Mouse (Mus musculus): ENCODE data around the gene Ncoa3. TPM values are rescaled to one million over a fixed set of nuclear protein-coding genes. Genes with fewer than 3 reads are reported as not detected.

Ncoa3 gene
- total RNA-seq, 2 experiments from 2014 or later: 17.4 to 20.8 TPM

DNA sequence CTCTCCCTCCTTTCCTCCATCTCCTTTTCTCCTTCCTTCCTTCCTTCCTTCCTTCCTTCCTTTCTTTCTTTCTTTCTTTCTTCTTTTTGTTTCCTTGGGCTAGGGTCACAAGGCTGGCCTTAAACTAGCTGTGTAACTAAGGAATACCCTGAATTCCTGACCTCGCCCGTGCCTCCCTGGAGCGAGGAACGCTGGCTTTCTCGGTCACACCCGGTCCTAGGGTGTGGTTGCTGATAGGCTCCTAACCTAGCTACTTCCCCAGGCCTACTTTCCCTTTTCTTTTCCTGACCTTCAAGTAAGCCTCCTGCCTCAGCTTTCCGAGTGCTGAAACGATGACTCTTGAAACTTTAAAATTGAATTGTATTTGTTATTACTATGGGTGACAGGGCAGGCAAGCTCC lies 23.0 kb upstream of the Ncoa3 start:
- ATAC-seq (replicated peaks; ENCODE audit: poor library complexity, severe bottlenecking): no peak

DNA sequence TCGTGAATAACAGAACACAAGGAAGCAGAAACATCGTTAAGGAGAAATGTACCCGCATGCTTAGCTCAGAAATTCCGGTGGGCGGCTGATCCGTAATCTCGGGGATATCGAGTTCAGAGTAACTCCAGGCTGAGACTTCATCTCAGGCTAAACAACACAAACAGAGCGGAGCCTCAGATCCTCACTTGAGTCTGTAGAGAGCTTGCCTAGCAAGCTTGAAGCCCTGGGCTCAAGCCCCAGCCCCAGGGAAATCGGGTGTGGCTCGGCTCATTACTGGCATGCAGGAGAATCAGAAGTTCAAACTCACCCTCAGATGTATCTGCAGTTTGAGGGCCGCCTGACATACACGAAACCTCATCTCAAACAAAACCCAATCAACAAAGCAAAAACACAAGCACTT lies 22.5 kb upstream of the Ncoa3 start:
- no peak for ATAC-seq (replicated peaks; ENCODE audit: poor library complexity, severe bottlenecking)

DNA sequence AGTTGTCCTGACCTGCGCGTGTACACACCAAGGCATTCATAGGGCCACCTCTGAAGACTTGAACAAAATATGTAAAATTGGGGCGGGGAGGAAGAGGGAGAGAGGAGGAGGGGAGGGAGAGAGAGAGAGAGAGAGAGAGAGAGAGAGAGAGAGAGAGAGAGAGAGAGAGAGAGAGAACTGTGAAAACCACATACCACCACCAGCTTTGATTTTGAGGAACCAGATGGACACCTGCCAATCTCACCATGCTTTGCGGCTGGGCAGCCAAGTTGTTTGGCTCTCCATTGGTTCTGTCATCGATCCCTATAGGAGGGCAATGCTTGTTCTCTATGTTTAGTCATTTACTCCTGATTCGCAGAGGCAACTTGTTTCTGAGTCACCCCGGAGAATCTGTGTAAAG lies 21.7 kb upstream of the Ncoa3 start:
- ATAC-seq (replicated peaks; ENCODE audit: poor library complexity, severe bottlenecking): peak; percentile 29; the same call in 1 of the 2 replicates

DNA sequence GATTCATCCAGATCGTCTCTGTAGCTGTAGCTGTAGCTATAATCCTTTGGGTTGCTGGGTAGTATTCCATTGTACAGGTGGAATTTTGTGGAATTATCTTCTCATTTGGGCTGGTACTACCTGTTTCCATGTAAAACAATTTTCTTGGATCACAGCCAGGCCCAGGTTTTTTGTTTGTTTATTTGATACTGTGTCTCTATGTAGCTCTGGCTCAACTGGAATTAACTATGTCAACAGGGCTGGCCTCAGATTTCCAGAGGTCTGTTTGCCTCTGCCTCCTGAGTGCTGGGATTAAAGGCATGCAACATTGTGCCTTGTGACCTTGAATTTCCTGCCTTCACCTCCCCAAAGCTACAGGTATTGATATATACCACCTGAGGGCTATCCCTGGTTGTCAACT lies 18.1 kb upstream of the Ncoa3 start:
- no peak for ATAC-seq (replicated peaks; ENCODE audit: poor library complexity, severe bottlenecking)

- ATAC-seq (replicated peaks; ENCODE audit: poor library complexity, severe bottlenecking): no peak
Observed at GRCm38 (mm10) chr2:165976186-165976585, 16.2 kb upstream of the Ncoa3 start.

DNA sequence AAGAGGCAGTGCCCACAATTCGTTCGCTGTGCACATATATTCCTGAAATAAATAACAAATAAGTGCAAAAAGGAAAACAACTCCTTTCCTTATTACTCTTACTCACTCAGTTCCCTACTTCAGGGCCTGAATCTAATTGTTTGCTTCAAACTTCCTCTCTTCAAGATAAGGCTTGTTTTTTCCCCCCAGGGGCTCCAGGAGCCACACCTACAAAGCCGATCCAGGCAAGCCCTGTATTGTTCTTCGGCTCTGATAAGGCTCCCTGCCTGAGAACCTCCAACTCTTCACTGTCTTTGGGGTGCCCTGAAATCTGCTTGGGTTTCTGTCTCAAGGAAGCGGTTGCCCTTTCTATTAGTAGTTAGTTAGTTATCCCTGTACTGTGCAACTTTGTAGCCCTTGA lies 15.6 kb upstream of the Ncoa3 start:
- ATAC-seq (replicated peaks; ENCODE audit: poor library complexity, severe bottlenecking): no peak

DNA sequence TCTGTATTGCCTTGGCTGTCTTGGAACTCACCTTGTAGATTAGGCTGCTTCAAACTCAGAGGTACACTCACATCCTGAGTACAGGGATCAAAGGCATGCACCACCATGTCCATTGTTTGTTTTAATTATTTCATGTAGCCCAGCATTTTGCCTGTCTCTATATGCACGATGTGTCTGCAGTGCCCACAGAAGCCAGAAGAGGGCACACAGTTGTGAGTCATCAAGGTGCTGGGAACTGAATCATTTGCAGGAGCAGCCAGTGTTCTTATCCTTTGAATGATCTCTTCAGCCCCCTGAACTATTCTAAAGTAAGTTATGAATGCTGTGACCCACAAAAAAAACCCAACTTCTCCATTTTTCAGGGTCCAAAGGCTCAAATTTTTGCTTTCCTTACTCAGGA lies 14.3 kb upstream of the Ncoa3 start:
- ATAC-seq (replicated peaks; ENCODE audit: poor library complexity, severe bottlenecking): no peak

- no peak for ATAC-seq (replicated peaks; ENCODE audit: poor library complexity, severe bottlenecking)
Observed at GRCm38 (mm10) chr2:165981248-165981977, 11.0 kb upstream of the Ncoa3 start.

DNA sequence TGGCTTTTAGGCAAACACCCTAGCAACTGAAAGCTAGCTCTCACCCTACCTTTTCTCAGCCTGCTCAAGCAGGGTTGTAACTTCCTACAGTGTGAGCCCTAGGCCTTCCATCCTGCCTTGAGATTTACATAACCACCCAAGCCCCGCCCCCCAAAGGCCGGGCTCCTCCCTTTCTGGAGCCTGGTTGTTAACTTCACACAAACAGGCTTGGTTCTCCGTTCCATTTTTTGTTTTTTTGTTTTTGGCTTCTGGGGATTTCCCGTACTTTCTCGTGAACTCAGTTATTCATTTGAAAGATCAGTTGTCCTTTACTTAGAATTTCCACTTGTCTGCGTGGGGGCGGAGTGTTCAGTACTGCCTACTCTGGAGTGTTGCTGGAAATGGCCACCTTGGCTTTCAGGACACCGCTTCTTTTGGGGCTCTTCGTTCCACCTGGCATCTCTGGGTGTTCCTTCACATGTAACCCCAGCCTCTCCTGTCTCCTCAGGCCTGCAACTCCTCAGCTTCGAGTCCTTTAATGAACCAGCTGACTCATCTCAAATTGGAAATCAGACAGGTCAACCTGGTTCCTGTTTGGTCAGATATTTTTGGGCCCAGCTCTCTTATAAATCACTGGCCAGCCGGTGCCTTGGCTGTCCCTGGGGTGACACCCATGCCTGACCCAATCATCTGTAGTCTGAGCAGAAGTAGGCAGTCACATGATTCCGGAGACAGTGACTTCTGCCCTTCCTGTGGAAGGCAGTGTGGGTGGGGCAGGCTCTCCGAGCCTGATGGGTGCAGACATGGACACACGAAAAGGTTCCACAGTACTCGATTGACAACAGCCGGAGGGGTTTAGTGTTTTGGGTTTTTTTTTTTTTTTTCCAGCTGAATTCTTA lies 9.7 kb upstream of the Ncoa3 start:
- ATAC-seq (replicated peaks; ENCODE audit: poor library complexity, severe bottlenecking): peak; percentile 85

- ATAC-seq (replicated peaks; ENCODE audit: poor library complexity, severe bottlenecking): no peak
Observed at GRCm38 (mm10) chr2:165984318-165984717, 8.1 kb upstream of the Ncoa3 start.

- ATAC-seq (replicated peaks; ENCODE audit: poor library complexity, severe bottlenecking): peak; percentile 18; the same call in 1 of the 2 replicates
Observed at GRCm38 (mm10) chr2:165984891-165985290, 7.5 kb upstream of the Ncoa3 start.

DNA sequence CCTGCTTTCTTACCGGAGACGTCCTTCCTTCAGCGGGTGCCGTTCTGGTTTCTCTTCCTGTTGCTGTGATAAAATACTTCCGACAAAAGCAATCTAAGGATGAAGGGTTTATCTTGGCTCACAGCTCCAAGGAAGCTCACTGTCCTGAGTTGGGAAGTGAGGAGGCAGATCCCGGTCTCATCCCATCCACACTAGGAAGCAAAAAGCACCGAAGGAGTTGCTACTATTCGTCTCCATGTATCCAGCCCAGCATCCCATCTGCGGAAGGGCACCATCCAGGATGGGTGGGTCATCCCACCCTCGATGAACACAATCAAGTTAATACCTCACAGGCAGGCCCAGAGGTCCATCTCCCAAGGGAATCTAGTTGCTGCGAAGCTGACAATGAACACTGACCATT lies 6.9 kb upstream of the Ncoa3 start:
- no peak for ATAC-seq (replicated peaks; ENCODE audit: poor library complexity, severe bottlenecking)

DNA sequence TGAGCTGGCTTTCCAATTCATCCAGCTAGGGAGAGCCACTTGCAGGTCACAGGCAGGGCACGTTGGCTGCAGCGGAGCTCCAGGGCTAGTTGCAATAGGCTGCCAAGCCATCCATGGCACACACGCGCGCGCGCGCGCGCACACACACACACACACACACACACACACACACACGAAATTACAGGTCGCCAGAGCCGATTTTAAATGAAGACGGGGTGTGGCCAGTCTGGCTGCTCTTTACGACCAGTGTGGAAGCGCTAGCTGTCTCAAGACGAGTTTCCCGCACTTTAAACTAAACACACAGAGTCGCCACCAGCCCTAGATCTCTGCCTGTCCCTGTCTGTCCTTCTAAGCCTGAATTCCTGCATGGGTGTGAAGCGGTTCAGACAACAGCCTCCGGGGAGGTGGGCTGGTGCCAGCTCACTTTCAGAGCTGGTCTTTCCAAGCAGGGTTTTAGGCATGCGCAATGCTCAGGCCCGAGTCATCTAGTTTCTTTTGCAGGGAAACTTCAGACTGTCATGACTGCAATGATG lies 5.4 kb upstream of the Ncoa3 start:
- peak; percentile 17; the same call in 1 of the 2 replicates for ATAC-seq (replicated peaks; ENCODE audit: poor library complexity, severe bottlenecking)

DNA sequence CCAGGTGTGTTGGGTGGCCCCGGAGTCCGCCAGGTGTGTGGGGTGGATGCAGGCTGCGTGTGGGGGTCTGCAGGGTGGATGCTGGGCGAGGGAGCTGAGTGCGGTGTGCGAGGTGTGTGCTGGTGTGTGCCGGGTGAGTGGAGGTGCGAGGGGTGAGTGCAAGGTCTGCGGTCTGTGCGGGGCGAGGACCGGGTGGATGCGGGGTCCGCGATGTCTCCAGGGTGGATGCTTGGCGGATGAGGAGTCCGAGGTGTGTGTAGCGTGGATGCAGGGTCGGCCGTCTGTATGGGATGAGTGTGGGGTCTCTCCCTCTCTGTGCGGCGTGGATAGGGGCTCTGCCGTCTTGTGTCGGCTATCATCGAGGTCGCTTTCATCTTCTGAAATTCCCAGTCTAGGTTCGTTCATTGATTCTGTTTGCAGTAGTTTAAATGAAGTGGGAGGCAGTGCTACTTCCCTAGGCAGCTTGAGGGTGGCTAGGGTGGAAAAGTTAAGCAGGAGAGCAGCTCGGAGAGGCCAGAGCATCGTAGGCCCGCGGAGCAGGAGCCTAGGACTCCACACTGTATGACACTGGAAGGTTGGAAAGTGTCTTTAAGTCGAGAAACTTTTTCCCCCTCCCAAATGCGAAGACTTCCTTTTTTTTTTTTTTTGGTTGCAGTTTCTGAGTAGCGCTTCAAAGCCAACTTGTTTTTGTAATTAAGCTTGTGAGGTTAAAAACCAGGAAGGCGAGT lies 901 bp downstream of the Ncoa3 start:
- peak; percentile 21 for ATAC-seq (replicated peaks; ENCODE audit: poor library complexity, severe bottlenecking)

GRCm38 (mm10) chr2:165994341-165994740 lies 1.9 kb downstream of the Ncoa3 start:
- no peak for ATAC-seq (replicated peaks; ENCODE audit: poor library complexity, severe bottlenecking)

DNA sequence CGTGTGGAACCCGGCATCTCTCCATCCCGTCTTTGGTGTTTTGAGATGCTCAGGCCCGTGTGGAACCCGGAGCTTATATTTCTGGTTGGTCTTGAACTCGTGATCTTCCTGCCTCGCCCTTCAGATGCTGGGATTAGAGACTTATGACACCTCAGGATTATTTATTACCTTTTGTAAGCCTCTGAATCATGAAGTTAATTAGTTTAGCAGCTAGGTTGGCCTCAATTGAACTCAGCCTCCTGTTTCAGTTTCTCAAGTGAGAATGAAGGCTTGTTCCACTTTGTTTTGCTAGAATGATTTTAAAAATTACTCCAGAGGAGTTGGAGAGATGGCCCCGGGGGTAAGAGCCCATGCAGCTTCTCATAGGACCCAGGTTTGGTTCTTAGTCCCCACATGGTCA lies 3.3 kb downstream of the Ncoa3 start:
- ATAC-seq (replicated peaks; ENCODE audit: poor library complexity, severe bottlenecking): no peak

GRCm38 (mm10) chr2:165996130-165996529 lies 3.7 kb downstream of the Ncoa3 start:
- no peak for ATAC-seq (replicated peaks; ENCODE audit: poor library complexity, severe bottlenecking)

- ATAC-seq (replicated peaks; ENCODE audit: poor library complexity, severe bottlenecking): no peak
Observed at GRCm38 (mm10) chr2:165997256-165997967, 5.0 kb downstream of the Ncoa3 start.

GRCm38 (mm10) chr2:165998969-165999368 lies 6.5 kb downstream of the Ncoa3 start:
- no peak for ATAC-seq (replicated peaks; ENCODE audit: poor library complexity, severe bottlenecking)

GRCm38 (mm10) chr2:165999790-166000189 lies 7.4 kb downstream of the Ncoa3 start:
- ATAC-seq (replicated peaks; ENCODE audit: poor library complexity, severe bottlenecking): no peak
